Mouse (Mus musculus) CD8-positive naive resting alpha-beta T cell, adult 2 months (primary cell): ENCODE data around the gene Tdrd7.

Source experiments
- DNase-seq, 2 experiments: peaks; one replicate each; pipeline ENCODE4 v3.0.0; 2022; ENCODE audit warnings: low read depth in 2 of 2, low spot score in 2 of 2

Tdrd7 gene

DNA sequence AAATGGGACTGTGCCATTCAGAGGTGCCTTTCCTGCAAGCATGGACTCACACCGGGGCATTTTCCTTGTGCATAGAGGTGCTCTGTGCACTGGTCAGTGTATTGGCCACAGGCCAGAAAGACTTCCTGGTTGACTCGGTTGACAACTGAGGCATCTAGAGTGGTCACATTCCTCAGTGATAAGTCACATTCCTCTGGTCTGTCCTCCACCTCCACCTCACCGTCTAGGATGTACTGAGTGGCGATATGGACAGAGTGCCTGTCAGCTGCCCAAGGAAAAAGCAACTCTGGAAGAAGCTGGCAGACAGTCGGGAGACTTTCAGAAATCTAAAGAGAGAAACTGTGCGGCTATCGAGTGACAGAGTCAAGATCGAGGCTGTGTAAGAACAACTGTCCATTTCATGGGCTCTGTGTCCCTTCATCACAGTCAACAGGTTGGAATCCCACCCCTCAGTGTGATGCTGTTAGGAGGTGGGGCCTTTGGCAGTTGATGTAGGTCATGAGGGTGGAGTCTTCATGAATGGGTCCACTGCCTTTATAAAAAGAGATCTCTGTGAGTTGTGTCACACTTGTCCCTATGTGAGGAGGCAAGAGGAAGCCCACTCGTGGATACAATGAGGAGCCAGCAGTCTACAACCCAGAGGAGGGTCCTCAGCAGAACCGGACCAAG is at the start of gene Tdrd7:
TSS of gene Tdrd7 (plus strand) at position 564 of the 669 bp plus-strand sequence.
- DNase-seq = no peak

DNA sequence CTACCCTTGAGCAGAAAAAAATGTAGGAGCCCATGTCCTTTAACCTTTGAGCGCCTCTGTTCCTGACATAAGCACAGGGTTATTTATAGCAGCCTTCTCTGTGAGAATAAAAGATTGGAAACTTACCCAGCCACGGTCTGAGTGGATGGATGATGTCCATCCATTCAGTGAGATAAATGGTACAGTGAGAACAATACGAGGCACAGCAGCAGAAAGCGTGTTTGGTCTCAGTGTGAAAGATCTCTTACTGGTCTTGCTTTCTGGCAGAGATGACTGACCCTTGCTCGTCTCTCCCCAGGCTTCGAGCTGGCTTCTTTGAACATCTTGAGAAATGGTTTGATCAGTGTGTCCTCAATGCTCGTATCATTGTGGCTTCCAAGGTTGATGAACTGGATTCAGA is 48.0 kb upstream of the Tdrd7 start:
- DNase-seq = no peak

DNA sequence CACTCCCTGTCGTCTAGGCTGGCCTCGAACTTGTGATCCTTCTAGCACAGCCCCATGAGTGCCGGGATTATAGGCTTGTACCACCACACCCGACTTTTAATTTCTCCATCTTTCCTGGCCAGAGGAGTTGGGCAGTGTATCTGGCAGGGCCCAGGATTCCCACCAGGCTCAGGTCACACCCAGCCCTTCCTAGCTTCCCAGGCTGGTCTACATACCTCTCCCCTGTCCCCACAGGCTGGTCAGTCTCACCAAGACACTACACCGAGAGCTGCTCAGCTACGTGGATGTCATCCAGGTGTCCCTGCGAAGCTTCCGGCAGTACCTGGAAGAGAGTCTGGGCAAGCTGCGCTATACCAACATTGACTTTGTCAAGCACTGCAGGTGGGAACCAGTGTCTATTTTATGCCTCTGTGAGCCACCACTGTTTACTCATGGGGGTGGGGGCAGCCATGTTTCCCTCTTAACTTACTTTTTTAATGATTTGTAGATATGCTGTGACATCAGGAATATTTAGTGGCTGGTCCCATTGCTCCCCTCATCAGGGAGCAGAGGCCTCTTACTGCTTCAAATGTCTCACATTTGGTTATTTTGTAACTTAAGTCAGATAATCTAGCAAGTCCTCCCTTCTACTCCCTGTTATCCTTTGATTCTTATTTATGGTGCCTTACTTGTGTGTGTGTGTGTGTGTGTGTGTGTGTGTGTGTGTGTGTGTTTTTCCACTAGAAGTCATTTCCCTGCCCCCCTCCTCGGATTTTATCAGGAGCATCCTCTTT is 43.3 kb upstream of the Tdrd7 start:
- DNase-seq = no peak

DNA sequence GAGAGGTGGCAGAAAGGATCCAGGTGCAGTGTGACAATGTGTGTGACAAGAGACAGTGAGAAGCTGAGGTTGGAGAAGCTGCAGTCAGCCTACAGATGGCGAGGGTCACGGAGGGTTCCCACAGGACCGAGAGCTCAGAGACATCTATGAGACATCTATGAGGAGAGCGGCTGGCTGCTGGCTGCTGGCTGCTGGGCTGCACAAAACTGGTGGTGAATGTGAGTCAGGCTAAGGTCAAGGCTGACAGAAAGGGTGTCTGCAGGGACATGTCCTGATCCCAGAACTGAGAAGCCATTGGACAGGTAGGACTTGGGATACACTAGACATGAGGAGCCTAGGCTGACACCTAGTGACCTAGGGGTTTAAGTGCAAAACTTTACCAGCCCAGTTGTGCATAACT is 41.1 kb upstream of the Tdrd7 start:
- no peak for DNase-seq

DNA sequence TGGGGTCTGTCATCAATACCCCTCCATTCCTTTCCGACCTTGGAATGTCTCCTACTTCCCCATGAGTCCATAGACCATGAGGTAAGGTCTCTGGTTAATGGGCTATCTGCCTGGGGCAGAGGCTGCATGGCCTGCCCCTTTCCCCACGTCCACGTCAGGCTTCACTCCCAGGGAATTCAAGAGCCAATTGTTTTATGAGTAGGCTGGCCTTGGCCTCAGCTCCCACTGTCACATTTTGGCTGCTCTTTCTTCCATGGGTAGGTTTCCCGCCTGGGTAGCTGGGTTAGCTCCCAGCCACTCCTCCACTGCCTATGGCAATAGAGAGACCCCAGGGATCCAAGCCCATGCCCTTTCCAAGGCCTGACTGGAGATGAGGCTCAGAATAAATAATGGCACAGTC is 36.6 kb upstream of the Tdrd7 start:
- DNase-seq = no peak

DNA sequence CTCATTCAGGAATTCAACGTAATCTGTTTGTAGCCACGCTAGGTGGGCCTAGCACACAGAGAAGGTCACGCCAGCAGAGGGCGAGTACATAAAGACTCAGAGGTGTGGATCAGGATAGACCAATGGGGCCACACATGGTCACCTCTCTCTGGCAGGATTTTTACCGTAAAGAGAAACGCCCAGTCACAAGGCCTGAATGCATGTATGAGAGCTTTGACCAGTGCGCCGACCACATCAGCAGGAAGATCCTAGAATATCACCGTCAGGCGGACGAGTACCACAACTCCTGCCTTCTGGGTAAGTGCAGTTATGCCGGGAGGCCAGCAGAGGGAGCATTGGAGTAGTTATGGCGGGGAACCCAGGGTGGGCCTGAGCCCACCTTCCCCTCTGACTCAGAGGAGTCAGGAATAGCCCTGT is 23.5 kb upstream of the Tdrd7 start:
- DNase-seq = peak in 1 of 2 experiments; percentile 18

DNA sequence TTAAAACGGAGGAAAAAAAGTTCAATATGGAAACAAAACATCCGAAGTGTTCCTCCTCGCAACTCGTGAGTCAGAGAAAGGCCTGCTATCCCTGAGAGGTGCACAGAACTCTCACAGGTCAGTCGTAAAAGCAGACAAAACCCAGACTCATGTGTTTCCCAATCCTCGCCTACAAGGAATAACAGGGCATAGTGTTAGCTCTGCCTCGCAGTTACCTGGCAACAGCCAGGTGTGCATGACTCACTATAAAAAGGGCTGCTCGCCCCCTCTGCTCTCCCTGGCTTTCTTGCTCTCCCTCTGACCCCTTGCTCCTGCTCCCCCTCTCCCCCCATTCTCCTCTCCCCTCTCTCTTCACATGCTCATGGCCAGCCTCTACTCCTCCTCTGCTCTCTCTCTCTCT is 17.4 kb upstream of the Tdrd7 start:
- DNase-seq = no peak

DNA sequence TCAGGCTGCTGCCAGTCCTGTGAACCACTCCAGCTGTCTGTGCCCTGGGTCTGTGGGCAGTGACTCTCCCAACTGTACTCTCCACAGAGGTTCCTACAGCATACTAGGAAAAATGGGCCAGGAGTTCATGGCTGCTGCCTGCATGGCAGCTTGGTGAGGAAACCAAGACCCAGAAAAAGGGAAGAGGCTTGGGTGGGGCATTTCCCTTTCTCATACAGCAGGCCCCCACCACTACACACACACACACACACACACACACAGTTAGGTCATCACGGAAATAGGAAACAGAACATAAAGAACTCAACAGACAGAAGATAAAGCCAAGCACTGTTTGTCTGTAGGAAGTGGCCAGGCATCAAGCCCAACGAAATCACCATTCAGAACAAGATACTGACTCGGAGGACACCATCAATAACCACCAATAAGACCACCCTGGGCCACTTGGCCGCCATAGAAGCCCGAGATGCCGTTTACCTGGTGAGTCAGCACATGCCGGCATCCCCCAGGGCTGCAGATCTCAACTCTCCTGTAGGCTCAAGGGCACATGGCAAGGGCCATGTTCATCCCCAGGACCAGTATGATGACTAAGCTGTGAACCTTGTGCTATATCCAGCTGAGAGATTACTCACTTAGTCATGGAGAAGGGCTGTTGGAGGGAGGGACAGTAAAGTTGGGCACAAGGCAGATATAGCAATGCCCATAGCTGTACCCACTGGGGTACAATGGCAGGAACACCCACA is 15.9 kb upstream of the Tdrd7 start:
- no peak for DNase-seq

DNA sequence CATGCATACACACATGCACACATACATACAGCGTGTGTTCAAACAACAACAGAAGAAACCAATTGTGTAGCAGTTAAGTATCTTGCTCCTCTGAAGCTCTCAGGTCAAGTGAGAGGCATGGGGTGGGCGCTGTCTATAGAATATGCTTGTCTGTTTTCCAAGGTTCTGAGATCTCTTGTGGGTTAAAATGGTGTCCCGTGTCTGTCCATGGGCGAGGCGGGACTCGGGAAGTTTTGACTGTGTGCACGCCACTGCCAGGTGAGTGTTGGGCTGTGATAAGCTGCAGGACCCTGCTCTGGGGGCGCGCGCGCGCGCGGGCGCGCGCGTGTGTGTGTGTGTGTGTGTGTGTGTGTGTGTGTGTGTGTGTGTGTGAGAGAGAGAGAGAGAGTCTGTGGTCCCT is 13.3 kb upstream of the Tdrd7 start:
- no peak for DNase-seq

DNA sequence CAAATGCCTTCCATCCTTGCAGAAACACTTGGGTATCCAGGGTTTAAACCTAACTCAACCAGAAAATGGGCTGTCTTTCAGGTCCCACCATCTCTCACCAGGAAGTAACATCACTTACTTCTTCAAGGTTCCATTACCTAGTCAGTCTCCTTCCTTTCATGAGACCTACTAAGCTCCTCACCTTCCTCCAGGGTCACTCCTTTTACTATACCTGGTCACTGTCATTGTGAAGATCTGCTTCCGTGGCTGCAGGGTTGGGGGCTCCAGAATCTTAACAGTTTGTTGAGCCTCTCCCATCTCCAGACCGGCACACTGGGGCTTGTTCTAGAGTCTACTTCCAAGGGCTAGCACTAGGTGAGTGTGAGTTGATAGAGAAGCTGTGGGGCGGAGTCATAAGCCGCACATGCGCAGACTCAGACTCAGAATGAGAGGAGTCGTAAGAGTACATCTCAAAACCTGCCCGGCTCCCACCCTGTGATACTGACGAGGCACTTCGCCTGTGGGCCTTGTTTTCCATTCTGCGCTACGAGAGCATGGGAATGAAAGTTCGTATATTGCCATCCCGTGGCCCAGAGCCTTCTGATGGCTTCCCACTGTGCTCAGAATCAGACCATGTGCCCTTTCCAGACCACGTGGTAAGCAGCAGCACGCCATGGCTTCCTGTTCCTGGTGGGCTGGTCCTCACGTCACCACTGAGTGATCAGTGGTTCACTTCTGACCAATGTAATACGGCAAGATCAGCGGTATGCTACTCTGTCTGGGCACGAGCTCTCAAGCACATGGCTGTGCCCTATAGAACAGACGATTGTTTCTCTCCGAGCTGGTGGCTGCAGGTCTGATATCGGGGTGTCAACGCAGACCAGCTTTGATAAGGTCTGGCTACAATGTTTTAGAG is 11.9 kb upstream of the Tdrd7 start:
- DNase-seq = no peak

DNA sequence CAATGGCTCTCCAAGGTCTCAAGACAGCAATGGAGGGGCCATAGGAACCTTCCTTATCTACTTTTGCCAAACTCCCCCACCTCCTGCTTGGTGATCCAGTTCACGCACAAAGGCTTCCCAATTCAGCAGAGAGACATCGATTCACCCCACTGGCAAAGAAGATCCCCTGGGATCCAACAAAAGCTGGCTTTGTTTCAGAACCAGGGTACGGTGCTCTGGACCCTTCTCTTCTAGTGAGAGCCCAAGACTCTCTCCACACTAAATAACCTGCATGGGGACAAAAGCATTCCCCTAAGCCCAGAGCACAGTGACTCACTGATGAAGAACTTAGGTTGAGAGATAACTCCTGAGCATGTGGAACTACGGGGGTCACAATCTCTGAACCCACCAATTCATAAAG is 9.9 kb upstream of the Tdrd7 start:
- no peak for DNase-seq

DNA sequence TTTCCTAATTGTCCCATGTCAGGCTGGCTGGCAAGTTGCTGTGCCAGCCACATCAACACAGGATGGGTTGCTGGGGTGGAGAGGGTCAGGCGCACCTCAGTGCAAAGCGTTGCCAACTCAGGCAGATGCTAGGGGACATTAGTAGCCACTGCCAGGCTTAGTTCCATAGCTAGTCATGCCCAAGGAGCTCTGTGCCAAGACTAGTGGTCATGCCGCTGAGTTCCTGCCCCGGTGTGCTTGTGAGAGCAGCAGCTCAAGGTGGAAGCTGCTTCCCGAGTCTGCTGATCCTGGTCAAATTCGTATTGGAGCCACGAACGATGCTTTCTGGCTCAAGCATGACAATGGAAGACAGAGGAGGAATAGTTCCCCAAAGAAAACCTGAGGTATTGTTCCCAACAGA is 9.0 kb upstream of the Tdrd7 start:
- DNase-seq = no peak

DNA sequence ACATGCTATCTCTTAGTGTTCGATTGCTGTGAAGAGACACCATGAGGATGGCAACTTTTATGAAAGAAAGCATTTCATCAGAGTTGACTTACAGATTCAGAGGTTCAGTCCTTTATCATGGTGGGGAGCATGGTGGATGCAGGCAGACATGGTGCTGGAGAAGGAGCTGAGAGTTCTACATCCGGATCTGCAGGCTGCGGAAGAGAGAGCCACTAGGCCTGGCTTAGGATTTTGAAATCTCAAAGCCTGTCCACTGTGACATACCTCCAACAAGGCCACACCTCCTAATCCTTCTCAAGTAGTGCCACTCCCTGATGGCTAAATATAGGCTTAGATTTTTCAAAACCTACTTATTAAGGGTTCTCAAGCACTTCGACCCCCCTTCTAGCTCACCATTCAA is 8.4 kb upstream of the Tdrd7 start:
- no peak for DNase-seq

DNA sequence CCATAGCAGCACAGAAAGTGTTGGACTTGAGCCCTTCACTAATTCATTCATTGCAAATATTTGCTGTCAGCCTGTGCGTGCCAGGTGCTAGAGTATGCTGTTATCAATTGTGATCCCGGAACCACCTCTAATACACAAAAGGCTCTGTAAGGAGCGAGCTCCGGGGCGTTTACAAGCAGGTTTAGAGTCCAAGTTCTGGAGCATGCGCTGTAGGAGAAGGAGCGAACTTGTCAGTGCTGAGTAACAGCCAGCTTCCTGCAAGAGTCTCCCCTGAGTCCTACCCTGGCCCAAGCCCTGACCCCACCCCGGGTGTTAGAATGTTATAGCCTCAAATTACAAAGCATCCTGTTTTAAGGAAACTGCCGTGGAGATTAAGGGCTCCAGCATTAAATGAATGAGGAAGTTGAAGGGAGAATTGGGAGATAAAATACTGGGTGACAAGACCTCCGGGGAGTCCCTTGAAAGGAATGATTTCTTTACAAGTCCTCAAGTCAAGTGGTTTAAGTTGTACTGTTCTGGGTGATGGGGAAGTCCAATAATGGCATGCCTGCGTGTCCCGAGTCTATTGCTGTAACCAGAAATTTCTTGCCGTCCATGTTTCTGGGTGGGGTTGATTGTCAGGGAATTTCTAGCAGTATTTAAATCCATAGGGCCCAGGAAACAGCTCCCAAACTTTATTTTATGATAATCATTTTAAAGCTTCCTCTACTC is 758 bp downstream of the Tdrd7 start:
- no peak for DNase-seq

DNA sequence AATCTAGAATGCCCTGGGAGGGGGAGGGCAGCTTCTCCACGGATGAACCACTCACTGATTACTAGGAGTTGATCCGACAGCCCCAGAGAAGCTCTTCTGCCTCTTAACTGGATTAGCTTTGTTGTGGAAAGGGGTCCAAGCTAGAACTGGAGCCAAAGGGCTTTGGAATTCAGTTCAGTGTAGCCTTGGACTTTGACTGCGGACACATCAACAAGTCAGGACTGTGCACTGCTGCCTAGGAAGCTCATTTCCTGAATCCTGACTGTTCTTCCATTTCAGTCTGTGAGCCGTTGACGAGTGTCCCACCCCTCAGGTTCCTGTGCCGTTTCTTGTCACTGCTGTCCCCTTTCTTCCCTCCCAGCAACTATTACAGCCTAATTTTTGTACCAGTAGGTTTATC is 1.6 kb downstream of the Tdrd7 start:
- no peak for DNase-seq

DNA sequence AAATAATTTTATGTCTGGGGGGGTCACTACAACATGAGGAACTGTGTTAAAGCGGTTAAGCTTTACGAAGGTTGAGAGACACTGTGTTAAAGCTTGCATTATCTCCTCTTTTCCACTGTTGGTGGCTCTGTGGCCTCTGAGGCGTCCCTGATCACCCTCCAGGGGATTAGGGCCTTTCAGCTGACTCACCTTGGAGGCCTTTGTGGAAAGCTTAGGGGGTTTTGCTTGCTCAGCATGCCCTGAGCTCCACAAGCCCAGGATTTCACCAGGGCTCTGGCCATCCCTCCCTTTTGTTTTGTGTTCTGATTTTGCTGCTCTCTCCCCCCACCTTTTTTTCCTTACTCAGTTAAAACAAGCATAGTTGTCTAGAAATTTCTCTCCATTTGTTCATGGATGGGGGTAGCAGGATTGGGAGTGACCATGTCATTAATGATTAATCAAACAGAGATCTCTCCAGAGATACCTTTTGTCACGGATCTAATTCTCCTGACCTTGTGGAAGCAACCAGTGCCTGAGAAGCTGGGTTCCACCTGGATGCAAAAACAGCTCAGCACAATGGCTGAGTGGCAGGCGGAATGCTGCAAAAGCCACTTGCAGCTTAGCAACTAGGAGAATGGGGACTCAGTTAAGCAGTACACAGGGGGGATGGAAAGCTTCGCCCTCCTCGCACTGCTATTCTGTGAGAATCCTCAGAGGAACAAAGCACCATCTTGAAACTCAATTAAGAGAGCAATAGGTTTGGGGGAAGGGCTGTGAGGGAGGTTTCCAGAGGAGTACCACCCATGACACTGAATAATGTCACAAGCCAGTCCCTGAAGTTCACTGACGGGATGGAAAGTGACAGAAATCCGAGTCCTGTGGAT is 2.6 kb downstream of the Tdrd7 start:
- no peak for DNase-seq

DNA sequence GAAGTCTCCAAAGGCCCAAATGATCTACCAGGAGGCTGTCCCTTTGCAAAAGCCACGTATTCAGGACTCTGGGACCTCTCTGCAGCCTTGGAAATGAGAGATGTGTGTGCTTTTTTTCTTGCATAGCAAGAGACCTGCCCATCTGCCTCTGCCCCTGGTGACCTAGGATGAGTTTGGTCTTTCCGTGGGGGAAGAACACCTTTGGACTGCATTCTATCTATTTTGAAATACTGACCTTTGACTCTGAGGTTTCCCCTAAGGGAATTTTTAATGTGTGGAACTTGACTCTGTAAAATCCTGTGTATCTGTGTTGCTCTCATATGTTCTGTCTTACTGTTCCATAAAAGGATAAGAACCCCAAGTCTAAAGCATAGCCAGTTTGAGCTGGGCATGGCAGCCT is 3.9 kb downstream of the Tdrd7 start:
- no peak for DNase-seq

DNA sequence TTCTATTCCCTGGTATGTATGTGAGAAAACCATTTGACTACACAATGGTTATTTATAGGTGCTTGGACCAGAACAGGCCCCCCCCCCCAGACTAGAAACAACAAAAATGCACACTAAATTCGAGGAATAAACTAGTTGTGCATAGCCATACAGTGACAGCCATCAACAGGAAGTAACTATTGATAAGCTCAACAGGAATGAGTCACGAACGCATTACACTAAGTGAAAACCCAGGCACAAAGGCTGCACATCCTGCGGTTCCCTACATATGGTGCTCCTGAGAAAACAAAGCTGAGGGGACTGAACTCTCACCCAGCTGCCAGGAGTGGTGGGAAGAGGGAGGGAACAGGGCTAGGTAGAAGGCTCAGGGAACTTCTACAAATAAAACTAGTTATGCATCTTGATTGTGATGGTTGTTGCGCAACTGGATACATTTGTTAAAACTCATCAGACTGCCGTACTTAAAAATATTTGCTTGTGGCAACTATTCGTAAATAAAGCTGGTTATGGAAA is 5.0 kb downstream of the Tdrd7 start:
- DNase-seq = no peak

DNA sequence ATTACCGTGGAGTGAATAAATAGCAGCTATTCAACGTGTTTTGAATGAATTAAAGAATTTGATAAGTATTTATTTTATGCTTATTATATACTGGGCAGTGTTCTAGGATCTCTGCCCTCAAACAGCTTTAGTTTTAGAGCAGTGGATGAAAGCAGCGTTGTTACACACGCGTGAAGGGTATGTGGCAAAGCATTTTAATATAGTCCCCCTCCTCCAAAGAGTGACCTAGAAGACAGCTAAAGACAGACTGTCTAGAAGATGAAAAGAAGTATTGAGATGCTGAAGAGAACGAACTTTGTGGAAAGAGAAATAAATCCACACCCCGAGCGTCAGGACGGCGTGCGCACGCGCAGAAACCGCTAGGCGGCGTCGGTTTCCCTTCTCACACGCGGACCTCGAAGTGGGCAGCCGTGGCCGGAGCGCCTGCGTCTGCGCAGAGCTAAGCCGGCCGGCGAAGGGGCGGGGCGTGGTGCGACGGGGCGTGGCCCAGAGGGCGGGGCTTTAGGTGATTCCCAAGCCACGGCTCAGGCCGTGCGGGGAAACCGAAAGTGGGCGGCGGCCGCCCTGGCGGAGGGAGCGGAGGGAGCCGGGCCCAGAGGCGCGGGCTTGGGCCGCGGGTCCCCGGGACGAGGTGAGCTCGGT is 6.8 kb downstream of the Tdrd7 start:
- peak; percentile 34 to 55 for DNase-seq
